Mouse (Mus musculus): Measurements from ENCODE around the gene Nrp1. TPM values are rescaled to one million over a fixed set of nuclear protein-coding genes. Genes with fewer than 3 reads are reported as not detected.

The Nrp1 gene
- polyA plus RNA-seq, 1 experiment, result 73.5 TPM

DNA sequence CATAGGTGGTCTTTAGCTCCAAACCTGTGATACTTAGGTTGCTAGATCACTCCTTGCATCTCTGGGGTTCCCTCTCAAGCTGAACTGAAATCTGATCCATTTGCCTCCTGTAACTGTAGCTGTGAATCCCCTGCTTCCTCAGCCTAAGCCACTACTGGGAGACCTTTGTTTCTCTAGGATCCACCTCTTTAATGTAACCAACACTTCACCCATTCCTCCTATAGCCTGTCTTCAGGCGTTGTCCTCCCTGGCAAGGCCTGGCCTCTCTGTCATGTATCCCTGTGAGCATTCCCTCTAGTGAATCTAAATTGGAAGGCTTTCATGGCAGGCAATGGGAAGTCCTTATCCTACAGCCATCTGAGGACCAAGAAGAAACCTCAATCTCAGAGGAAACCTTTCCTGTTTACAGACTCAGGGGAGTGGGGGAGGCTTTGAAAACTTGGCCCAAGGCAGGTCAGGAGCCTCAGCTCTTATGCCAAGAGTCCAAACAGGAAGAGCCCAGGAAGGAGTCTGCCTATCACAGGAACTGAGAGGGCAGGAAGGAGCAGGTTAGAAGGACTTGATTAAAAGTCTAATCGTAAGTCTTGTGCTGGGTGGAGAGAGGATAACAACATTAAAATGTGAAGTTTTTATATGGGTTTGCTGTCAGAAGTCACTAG is 28.7 kb downstream of the Nrp1 start:
- Histone ChIP-seq H3K4me1 (ENCODE audit: control insufficient read depth, insufficient read depth, insufficient read length, low read length) (peaks cover 65% of the 10 kb centered on the region), H3K4me3 (ENCODE audit: insufficient read depth, low read depth, low read length) (no peak overlapping the region)

DNA sequence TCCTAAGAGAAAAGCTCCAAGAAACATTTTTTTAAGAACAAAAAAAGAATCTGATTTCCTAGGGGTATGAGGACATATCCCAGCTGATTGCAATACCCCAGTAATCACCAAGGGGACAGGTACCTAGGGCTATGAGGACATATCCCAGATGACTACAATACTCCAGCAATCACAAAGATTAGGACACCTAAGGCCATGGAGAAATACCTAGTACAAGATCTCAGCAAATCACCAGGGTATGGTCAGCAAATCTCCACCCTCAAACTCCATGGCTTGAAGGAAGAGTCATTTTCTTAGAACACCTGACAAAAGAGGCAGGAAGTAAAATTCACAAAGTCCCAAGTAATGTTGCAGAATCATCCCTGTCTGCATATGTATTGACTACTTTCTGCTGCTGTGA is 32.4 kb downstream of the Nrp1 start:
- H3K27ac ChIP-seq (replicated peaks; ENCODE audit: low read depth, low read length), result peak overlapping the region; percentile 27; the same call in 1 of the 2 replicates
- H3K4me1 ChIP-seq (ENCODE audit: control insufficient read depth, insufficient read depth, insufficient read length, low read length), result peaks cover 63% of the 10 kb centered on the region
- no peak overlapping the region for H3K4me3 ChIP-seq (ENCODE audit: insufficient read depth, low read depth, low read length)

More for the DNA sequence above, 28.7 kb downstream of the Nrp1 start:
- H3K27ac ChIP-seq (replicated peaks; ENCODE audit: low read depth, low read length), result peak overlapping the region; percentile 85

DNA sequence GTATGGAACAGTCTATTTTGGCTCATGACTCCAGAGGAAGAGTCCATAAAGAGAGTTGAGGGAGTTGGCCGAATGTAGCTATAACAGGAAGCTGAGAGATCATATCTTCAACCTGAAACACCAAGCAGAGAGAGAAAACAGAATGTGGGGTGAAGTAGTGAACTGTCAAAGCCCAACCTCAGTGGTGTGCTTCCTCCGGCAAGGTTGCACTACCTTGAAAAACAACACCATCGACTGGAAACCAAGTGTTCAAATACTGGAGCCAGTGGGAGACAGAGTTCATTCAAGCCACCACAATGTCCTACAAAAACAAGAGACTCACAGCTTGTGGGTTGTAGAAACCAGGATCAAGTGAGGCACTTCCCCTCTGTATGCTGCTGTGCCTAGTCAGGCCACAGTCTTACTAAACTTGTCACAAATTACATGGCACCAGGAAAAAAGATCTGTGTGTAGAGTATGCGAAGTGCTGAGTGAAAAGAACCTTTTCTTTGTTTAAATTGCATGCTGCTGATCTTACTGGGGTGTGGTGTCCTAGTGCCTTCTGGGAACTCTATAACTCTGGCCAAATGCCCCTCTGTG is 32.9 kb downstream of the Nrp1 start:
- peaks cover 63% of the 10 kb centered on the region for H3K4me1 ChIP-seq (ENCODE audit: control insufficient read depth, insufficient read depth, insufficient read length, low read length)
- H3K27ac ChIP-seq (replicated peaks; ENCODE audit: low read depth, low read length), result peak overlapping the region; percentile 27
- H3K4me3 ChIP-seq (ENCODE audit: insufficient read depth, low read depth, low read length), result no peak overlapping the region

DNA sequence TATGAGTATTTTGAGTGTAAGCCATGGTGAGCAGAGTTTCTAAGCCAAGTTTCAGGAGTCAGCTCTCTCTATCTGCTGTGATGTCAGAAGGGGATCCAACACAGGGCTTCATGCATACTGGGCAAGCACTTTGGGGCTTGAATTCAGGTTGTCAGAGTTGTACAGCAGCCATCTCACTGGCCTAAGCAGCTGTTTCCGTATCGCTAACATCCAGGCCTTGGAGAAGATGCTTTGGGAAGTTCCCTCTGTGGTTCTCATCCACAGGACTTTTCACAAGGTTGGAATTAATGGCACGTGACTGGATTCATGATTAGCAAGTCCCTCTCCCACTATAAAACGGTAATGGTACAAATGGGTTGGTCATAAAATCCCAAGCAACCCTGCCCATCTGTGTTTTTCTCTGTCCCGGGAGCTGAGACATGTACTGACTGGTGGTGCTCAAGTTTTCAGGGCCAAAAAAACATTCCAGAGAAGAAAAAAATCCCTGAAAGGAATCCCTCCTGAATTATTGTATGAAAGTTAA is 36.3 kb downstream of the Nrp1 start:
- peaks cover 52% of the 10 kb centered on the region for H3K4me1 ChIP-seq (ENCODE audit: control insufficient read depth, insufficient read depth, insufficient read length, low read length)
- H3K4me3 ChIP-seq (ENCODE audit: insufficient read depth, low read depth, low read length), result no peak overlapping the region
- peak overlapping the region; percentile 20 for H3K27ac ChIP-seq (replicated peaks; ENCODE audit: low read depth, low read length)

DNA sequence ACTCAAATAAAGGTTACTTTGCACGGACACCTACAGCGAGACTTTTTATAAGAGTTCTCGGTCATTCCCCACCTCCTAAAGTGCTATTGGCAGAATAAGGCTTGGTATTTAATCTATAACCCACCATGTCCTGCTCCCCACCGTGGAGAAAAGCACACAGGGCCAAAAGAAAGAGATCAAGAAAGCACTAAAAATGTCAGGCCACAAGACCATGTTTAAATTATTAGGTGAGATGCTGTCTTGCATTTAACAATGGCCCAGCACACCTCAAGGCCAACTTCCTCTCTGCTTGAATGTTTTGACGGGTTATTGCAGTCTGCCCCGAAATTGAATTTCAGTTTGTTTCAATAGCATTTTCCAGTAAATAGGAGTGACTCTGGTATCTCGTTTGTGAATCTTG is 38.6 kb downstream of the Nrp1 start:
- Histone ChIP-seq H3K4me3 (ENCODE audit: insufficient read depth, low read depth, low read length) (no peak overlapping the region), H3K27ac (replicated peaks; ENCODE audit: low read depth, low read length) (0 out of 2 replicates have a peak overlapping the region, but pooled peaks have one; percentile 18), H3K4me1 (ENCODE audit: control insufficient read depth, insufficient read depth, insufficient read length, low read length) (peaks cover 45% of the 10 kb centered on the region)

DNA sequence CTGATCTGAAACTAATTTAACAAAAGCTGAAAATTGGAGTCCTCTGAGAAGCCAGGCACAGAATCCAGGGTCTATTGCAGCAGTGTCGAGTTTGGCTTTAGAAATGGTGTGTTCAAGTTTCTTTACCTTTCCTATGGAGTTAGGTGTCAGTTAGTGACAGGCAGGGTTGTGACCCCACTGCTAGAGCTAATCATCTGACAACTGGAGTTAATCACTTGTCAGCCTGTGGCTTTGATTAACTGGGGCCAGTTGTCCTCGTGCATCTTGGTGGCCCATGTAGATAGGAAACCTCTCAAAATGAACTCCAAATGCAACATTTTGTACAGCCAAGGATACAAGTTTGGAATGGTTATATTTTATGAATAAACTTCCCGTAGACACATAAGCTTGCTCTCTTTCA is 39.0 kb downstream of the Nrp1 start:
- no peak overlapping the region for H3K27ac ChIP-seq (replicated peaks; ENCODE audit: low read depth, low read length)
- peaks cover 49% of the 10 kb centered on the region for H3K4me1 ChIP-seq (ENCODE audit: control insufficient read depth, insufficient read depth, insufficient read length, low read length)
- no peak overlapping the region for H3K4me3 ChIP-seq (ENCODE audit: insufficient read depth, low read depth, low read length)

DNA sequence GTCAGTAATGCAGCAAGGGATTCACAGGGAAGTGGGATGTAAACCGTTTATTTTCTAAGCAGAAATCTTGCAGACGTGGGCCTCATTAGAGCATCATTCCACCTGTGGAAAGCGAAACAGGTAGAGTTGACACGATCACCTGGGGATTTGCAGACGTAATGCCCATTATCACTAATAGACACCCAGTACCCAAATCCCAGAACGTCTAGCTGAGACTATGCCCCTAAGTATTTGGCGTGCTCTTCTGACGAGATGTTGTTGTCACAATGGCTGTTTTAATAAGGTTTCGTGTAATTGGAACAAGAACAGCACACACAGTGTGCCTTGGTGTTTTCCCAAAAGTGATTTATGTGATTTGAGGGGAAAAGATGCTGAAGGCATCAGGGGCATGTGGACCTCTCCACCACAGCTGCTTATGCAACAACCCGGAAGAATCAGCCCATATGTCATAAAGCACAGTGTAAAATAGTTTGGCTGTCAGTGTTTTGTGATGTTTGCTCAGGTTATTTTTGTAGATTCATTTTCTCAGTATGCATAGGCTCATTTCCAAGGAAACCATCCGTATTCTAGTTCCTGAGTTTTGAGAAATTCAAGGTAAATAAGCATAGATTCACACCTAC is 40.2 kb downstream of the Nrp1 start:
- H3K4me1 ChIP-seq (ENCODE audit: control insufficient read depth, insufficient read depth, insufficient read length, low read length), result peaks cover 42% of the 10 kb centered on the region
- H3K27ac ChIP-seq (replicated peaks; ENCODE audit: low read depth, low read length), result no peak overlapping the region
- H3K4me3 ChIP-seq (ENCODE audit: insufficient read depth, low read depth, low read length), result no peak overlapping the region

DNA sequence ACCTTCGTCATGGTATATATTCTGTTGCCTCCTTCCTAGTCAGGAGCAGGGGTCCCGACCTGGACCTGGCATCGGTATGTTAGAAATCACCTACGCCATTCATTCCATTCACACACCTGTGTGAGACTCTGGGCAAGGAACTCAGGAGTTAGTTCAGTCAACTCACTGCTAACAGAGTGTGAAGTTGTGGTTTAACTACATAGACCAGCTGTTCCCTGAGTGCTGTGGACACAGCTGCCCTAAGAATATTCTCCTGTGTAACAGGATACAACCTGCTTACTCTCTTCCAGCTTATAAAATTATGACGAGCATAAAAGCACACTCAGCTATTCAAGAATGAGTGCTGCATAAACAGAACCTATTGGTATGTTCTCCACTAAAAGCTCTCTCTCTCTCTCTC is 41.9 kb downstream of the Nrp1 start:
- H3K4me3 ChIP-seq (ENCODE audit: insufficient read depth, low read depth, low read length), result no peak overlapping the region
- H3K27ac ChIP-seq (replicated peaks; ENCODE audit: low read depth, low read length), result no peak overlapping the region; the same call in 1 of the 2 replicates
- peaks cover 33% of the 10 kb centered on the region for H3K4me1 ChIP-seq (ENCODE audit: control insufficient read depth, insufficient read depth, insufficient read length, low read length)

DNA sequence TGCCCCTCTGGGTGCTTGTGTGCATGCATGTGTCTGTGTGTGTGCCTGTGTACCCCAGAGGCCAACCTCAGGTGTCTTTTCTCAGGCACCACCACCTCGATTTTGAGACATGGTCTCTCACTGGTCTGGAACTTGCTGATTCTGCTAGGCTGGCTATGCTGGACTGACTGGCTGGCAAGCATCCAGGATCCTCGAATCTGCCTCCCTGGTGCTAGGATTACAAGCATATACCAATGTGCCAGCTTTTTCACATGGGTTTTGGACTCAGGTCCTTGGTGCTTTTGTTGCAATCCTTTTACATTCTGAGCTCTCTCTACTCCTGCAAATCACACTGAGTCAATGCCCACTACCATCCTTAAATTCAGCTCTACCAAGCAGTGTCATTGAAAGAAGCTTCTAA is 46.5 kb downstream of the Nrp1 start:
- H3K27ac ChIP-seq (replicated peaks; ENCODE audit: low read depth, low read length), result no peak overlapping the region
- no peak overlapping the region for H3K4me3 ChIP-seq (ENCODE audit: insufficient read depth, low read depth, low read length)
- H3K4me1 ChIP-seq (ENCODE audit: control insufficient read depth, insufficient read depth, insufficient read length, low read length), result peaks cover 25% of the 10 kb centered on the region

DNA sequence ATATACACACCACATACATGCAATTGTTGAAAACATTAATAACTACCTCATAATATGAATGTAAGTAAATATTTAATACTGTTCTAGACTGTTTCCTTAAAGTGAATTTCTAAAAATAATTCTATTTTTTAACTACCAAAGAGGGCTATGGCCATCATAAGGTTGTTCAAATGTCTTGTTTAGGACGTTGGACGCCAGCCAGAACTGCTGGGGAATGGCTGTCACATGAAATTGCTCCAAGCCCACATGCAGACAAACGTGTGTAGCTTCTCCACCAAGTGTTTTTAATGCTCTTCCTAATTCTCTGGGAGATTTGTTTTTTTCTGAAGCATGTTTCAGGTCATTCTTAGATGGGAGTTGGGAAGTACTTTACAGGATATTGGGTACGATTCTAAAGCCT is 55.0 kb downstream of the Nrp1 start:
- no peak overlapping the region for H3K27ac ChIP-seq (replicated peaks; ENCODE audit: low read depth, low read length)
- peaks cover 42% of the 10 kb centered on the region for H3K4me1 ChIP-seq (ENCODE audit: control insufficient read depth, insufficient read depth, insufficient read length, low read length)
- H3K4me3 ChIP-seq (ENCODE audit: insufficient read depth, low read depth, low read length), result no peak overlapping the region

DNA sequence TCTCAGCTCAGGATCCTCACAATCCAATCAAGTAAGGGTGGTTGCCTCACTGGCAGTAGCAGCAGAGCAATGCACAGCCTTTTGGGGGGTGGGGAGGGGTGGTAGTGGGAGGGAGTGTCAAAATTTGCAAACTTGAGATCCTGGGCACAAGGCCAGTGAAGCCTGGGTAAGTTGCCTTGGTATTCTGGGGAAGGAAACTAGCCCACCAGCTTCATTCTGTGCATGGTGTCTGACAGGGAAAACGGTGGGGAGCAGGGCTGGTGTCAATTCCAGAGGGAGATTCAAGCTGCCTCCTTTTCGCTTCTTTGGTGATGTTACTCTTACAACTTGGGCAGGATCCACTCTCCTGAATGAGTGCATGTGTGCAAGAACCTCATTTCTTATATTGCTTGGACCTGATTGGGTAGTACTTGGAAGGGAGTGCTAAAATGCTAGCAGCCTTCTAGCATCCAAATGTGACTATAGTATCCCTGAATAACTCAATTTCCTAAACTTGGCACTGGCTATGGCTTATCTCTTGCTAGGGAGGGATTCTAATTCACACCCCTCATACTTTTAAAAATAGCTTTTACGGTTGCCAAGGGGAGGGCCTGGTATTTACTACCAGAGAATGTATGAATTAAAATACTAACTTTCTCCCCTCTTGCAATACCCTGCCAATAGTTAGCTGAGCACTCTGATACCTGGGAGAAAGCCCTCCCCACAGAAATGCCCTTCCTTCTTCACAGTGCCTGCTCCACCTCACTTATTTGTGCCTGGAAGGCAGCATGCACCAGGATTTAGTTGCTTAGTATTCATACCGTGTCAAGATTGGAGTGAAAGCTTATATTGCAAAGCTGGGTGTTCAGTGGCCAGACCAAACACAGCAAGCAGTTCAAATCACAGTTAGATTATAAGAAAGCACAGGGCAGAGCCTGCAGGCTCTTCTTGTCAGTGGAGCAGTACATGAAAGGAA is 57.6 kb downstream of the Nrp1 start:
- no peak overlapping the region for H3K4me3 ChIP-seq (ENCODE audit: insufficient read depth, low read depth, low read length)
- peaks cover 42% of the 10 kb centered on the region for H3K4me1 ChIP-seq (ENCODE audit: control insufficient read depth, insufficient read depth, insufficient read length, low read length)
- H3K27ac ChIP-seq (replicated peaks; ENCODE audit: low read depth, low read length), result peak overlapping the region; percentile 86

DNA sequence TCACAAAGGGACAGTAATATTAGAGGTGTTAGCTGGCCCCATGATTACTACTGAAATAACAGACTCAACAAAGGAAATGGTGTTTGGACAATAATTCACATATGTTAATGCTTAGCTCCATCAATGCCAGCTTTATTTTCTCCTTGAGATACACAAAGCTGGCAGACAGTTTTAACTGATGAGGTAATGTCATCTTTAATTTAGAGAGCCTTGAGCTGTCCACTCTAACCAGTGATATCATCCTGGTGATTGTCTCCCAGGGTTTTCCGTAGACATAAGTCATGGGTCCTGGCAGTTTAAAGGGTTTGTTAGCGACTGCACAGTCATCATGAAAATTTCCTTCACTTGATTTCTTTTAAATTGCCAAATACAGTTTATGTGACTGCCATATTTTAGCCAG is 58.5 kb downstream of the Nrp1 start:
- Histone ChIP-seq H3K27ac (replicated peaks; ENCODE audit: low read depth, low read length) (0 out of 2 replicates have a peak overlapping the region, but pooled peaks have one; percentile 21), H3K4me1 (ENCODE audit: control insufficient read depth, insufficient read depth, insufficient read length, low read length) (peaks cover 39% of the 10 kb centered on the region)

DNA sequence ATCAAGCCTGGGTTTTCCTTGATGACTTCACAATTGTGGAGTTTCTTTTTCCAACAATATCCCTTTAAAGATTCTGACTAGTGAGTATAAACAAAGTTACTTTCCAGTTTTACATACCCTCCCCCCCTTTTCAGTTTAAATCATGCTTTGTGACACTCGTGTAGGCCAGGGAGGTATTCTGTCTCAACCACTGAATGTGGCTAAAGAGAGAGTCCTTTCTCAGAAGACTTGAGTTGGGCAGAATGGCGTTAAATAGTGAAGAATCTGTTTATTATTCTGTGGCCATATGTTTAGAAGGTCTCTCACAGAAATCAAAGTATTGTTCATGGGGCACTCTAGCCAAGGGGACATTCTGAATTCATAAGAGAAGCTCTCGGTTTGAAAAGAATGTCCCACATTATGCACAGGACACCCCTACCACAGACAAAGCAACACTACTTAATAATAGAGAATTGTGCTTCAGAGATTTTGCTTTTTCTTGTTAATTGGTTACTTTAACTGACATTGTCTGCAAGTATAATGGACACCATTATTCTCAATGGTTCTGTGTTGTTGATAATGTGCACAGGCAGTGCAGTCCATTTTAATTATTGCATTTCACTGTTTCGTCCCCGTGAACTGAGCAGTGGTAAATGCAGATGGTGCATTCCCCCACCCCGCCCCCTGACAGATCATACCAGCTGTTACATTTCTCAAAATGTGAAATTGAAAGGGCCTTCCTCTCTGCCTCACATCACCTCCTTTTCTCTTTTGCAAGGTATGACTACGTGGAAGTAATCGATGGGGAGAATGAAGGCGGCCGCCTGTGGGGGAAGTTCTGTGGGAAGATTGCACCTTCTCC is 59.8 kb downstream of the Nrp1 start:
- Histone ChIP-seq H3K4me1 (ENCODE audit: control insufficient read depth, insufficient read depth, insufficient read length, low read length) (peaks cover 43% of the 10 kb centered on the region), H3K27ac (replicated peaks; ENCODE audit: low read depth, low read length) (peak overlapping the region; percentile 54), H3K4me3 (ENCODE audit: insufficient read depth, low read depth, low read length) (no peak overlapping the region)

More for the DNA sequence above, 58.5 kb downstream of the Nrp1 start:
- H3K4me3 ChIP-seq (ENCODE audit: insufficient read depth, low read depth, low read length), result no peak overlapping the region

DNA sequence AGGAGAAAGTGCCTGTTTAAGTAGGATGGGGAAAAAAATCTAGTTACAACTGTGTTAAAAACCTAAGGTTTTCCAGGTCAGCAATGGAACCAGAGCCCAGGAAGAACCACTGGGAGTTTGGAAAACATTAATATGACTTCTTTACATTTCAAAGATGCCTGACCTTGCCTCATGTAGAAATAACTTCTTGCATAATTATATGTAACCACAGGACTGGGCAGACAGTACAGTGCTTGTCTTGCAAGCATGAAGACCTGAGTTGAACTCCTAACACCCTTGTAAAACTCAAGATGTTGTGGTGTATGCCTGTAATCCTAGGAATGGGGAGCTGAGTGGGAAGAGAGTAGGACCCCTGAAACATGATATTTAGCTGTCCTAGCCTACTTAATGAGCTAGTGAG is 61.6 kb downstream of the Nrp1 start:
- H3K4me1 ChIP-seq (ENCODE audit: control insufficient read depth, insufficient read depth, insufficient read length, low read length), result peaks cover 48% of the 10 kb centered on the region
- no peak overlapping the region for H3K27ac ChIP-seq (replicated peaks; ENCODE audit: low read depth, low read length)
- H3K4me3 ChIP-seq (ENCODE audit: insufficient read depth, low read depth, low read length), result no peak overlapping the region

All from brown adipose tissue, adult 24 weeks (tissue).